Mouse (Mus musculus) neural tube, embryonic 13.5 days (tissue): Measurements from ENCODE around the gene Olfr169. TPM values are rescaled to one million over a fixed set of nuclear protein-coding genes. Genes with fewer than 3 reads are reported as not detected.
"Not testable (repeated sequence)": the region's sequence is repeated elsewhere in the genome, so short reads cannot be mapped to it uniquely, and the experiment has no call there.

Experiments used
- ATAC-seq: fragments of 200-750 bp; cut with Nextera tagmentation; 2 replicates; pipeline ENCODE4 v1.8.0; 2017; ENCODE audit warnings: low read depth, mild to moderate bottlenecking, moderate TSS enrichment, moderate library complexity
- H3K27ac ChIP-seq: fragments of 300-500 bp; sonication (generic); replicated peaks from 2 replicates; pipeline ENCODE4 v1.5.1; 2015; ENCODE audit warnings: moderate library complexity, mild to moderate bottlenecking, inconsistent platforms
- H3K27me3 ChIP-seq: fragments of 300-500 bp; sonication (generic); 2 replicates; pipeline ENCODE4 v1.6.1; 2015; ENCODE audit warnings: mild to moderate bottlenecking, inconsistent platforms
- H3K36me3 ChIP-seq: fragments of 300-500 bp; sonication (generic); 2 replicates; pipeline ENCODE4 v1.6.1; 2015; ENCODE audit warnings: mild to moderate bottlenecking, inconsistent platforms
- H3K4me1 ChIP-seq: fragments of 300-500 bp; sonication (generic); replicated peaks from 2 replicates; pipeline ENCODE4 v1.6.1; 2015; ENCODE audit warnings: inconsistent platforms
- H3K4me2 ChIP-seq: fragments of 300-500 bp; sonication (generic); 2 replicates; pipeline ENCODE4 v1.6.1; 2015; ENCODE audit warnings: inconsistent platforms, mild to moderate bottlenecking, moderate library complexity
- H3K4me3 ChIP-seq: fragments of 300-500 bp; sonication (generic); 2 replicates; pipeline ENCODE4 v1.5.1; 2015; ENCODE audit warnings: mild to moderate bottlenecking, inconsistent platforms
- H3K9ac ChIP-seq: fragments of 300-500 bp; sonication (generic); 2 replicates; pipeline ENCODE4 v1.6.1; 2015; ENCODE audit warnings: moderate library complexity, mild to moderate bottlenecking, inconsistent platforms
- H3K9me3 ChIP-seq: fragments of 300-500 bp; sonication (generic); 2 replicates; pipeline ENCODE4 v1.6.1; 2016; ENCODE audit warnings: inconsistent platforms
- WGBS: fragments of 180-500 bp; shearing (Covaris S2); methylation state at CpG from one replicate; pipeline ENCODE4 v1.1.7; 2015; 5-methylcytosine and 5-hydroxymethylcytosine counted together
- polyA plus RNA-seq: library from polyadenylated mRNA; unstranded; fragments of >200 nt; fragmentation: Nextera tagmentation; extraction: Ambion mirVana; gene quantifications from 2 replicates; pipeline ENCODE4 v1.2.1, GENCODE M21; 2015

Olfr169 gene
- polyA plus RNA-seq: not detected in 2 replicates

DNA sequence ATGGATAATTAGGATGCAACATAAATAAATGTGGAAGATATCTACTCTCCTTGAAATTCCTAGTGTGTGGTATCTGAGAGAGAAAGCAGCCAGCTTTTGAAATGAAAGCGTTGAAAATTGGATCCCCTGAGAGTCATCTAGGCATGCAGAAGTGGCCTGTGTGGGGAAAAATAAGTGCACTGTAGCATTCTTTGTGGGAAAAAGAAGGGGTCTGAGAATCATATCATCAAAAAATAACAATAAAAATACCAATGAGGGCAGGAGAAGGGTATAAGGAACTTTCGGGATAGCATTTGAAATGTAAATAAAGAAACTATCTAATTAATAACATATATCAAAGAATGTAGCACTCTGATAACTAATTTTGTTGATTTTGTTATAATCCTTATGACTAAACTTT lies at the start of gene Olfr169:
TSS of gene Olfr169 (minus strand) at position 101 of the 400 bp plus-strand sequence.
- H3K4me1 ChIP-seq, H3K4me3 ChIP-seq, H3K9me3 ChIP-seq, ATAC-seq, H3K9ac ChIP-seq, H3K27ac ChIP-seq, H3K4me2 ChIP-seq, H3K27me3 ChIP-seq, H3K36me3 ChIP-seq: not testable (repeated sequence)
- 84% methylated on average over 2 of the region's 2 CpGs for WGBS

DNA sequence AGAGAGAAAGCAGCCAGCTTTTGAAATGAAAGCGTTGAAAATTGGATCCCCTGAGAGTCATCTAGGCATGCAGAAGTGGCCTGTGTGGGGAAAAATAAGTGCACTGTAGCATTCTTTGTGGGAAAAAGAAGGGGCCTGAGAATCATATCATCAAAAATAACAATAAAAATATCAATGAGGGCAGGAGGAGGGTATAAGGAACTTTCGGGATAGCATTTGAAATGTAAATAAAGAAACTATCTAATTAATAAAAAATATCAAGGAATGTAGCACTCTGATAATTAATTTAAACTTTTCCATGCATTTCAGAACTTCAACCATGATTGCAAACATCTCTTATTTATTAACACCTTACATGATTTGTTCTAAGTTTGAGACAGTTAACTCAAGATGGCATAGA lies 40.2 kb upstream of the Olfr169 start, which contains the start of gene Olfr170:
TSS of gene Olfr170 (minus strand) at position 101 of the 400 bp plus-strand sequence.
- 87% methylated on average over 2 of the region's 2 CpGs for WGBS
- H3K27me3 ChIP-seq, H3K4me1 ChIP-seq, H3K4me3 ChIP-seq, H3K9ac ChIP-seq, ATAC-seq, H3K27ac ChIP-seq, H3K36me3 ChIP-seq, H3K4me2 ChIP-seq, H3K9me3 ChIP-seq: not testable (repeated sequence)

DNA sequence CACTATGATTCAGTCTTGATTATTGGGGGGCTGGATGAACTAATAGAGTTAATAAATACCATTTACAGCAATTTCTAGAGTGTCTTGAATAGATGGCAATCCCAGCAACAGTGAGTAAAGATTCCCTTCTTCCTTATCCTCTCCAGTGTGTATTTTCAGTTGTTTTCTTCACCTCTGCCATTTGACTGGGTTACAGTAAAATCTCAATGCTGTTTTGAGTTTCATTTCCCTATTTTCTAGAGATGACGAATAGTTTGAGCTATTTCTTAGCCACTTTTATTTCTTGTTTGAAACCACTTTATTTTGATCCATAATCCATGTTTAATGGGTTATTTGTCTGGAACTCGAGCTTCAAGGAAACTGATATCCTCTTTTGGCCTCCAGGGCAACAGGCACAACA lies 31.6 kb upstream of the Olfr169 start:
- no peak overlapping the region for H3K27ac ChIP-seq
- no peaks in the 10 kb centered on the region for H3K27me3 ChIP-seq
- no peaks in the 10 kb centered on the region for H3K9me3 ChIP-seq
- no peak overlapping the region for H3K4me3 ChIP-seq
- no peak for ATAC-seq
- no peak overlapping the region for H3K4me2 ChIP-seq
- H3K4me1 ChIP-seq: no peaks in the 10 kb centered on the region
- no peaks in the 10 kb centered on the region for H3K36me3 ChIP-seq
- no peak overlapping the region for H3K9ac ChIP-seq
- WGBS: 62% methylated on average over 2 of the region's 2 CpGs

DNA sequence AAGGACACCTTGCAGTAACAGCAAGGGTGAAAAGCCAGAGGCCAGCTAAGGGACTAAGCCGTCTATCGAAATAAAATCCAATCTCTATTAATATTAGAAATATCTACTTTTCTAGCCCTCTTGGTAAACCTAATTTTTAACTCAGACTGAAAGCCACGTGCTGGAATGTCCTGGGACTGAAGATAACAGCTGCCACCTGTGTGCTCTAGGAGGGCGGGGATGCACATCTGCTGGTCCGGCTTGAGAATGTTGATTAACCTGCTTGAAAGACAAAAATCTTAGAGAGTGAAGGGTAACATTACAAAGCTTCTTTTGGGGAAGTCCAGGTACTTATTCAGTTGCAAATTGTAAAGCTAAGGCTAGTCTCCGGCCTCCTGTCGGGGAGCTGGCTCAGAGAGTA lies 18.2 kb downstream of the Olfr169 start:
- not testable (repeated sequence) for H3K4me2 ChIP-seq, H3K27me3 ChIP-seq, H3K9me3 ChIP-seq, H3K27ac ChIP-seq, ATAC-seq, H3K4me3 ChIP-seq, H3K9ac ChIP-seq, H3K36me3 ChIP-seq, H3K4me1 ChIP-seq
- WGBS: 91% methylated on average over 7 of the region's 7 CpGs

DNA sequence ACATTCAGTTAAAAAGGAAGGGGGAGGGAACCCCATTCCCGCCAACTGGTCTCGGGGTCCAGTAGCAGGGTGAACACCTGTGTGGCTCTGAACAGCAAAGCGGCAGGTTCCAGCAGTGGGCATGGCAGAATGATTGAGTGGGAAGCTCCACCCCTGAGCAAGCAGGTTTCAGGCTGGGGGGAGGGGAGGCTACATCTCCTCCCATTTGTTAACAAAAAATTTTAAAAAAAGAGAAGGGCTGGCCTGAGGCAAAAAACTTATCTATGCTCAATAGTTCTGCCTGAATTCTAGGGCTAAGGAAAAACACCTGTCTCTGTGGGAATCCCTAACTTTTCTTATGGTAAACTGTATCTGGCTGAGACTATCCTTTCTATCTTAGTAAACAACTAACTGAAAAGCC lies 19.4 kb downstream of the Olfr169 start:
- 96% methylated on average over 3 of the region's 3 CpGs for WGBS
- H3K4me3 ChIP-seq: not testable (repeated sequence)

DNA sequence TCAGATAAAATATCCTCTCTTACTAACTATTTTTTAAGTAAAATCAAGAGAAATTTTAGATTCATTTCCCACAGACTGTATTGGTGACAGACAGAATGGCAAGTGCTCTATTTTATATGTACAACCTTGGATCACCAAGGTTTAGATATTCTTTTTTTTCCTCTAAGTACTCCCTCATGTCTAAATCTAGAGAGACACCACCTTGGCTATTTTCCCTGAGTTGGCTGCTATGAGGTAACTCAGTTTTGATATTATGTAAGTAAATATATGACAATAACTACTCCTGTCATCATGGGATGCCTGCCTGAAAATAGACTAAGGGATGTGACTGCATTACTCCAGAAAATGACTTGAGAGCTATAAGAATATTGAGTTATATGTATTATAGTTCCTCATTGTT lies 36.2 kb downstream of the Olfr169 start, which contains the start of gene Olfr168:
TSS of gene Olfr168 (minus strand) at position 101 of the 400 bp plus-strand sequence.
- Histone ChIP-seq H3K9ac (no peak within 1 kb of the TSS), H3K27ac (no peak within 1 kb of the TSS), H3K4me1 (no peaks in the 10 kb centered on the region), H3K4me3 (no peak within 1 kb of the TSS), H3K4me2 (no peak within 1 kb of the TSS), H3K9me3 (no peaks in the 10 kb centered on the region), H3K36me3 (no peaks in the 10 kb centered on the region), H3K27me3 (no peaks in the 10 kb centered on the region)
- no peak for ATAC-seq

More for the DNA sequence above, 19.4 kb downstream of the Olfr169 start:
- H3K27ac ChIP-seq, H3K36me3 ChIP-seq, H3K9ac ChIP-seq, H3K27me3 ChIP-seq, H3K4me1 ChIP-seq, ATAC-seq, H3K4me2 ChIP-seq, H3K9me3 ChIP-seq: not testable (repeated sequence)

DNA sequence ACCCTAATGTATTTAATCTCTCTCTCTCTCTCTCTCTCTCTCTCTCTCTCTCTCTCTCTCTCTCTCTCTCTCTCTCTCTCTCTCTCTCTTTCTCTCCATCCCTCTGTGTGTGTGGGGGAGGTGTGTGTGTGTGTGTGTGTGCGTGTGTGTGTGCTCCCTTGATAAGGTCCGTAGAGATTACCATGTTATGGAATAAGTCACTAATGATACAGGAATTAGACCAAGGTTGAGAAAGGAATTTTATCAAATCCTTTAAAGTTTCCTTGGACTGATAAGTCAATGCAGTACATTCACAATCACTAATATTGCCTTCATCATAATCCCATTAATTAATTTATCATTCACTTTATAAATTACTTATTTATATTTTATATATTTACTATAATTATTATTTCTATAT lies 49.4 kb downstream of the Olfr169 start, which contains the start of gene Olfr167:
TSS of gene Olfr167 (minus strand) at position 101 of the 400 bp plus-strand sequence.
- Histone ChIP-seq H3K4me3 (no peak within 1 kb of the TSS), H3K9me3 (no peaks in the 10 kb centered on the region), H3K4me2 (no peak within 1 kb of the TSS), H3K4me1 (no peaks in the 10 kb centered on the region), H3K27me3 (no peaks in the 10 kb centered on the region), H3K9ac (no peak within 1 kb of the TSS), H3K27ac (no peak within 1 kb of the TSS), H3K36me3 (no peaks in the 10 kb centered on the region)
- 92% methylated on average over 2 of the region's 2 CpGs for WGBS
- ATAC-seq: no peak

Other genes starting within 250 kb of the Olfr169 start
- gene Olfr165, start 148.7 kb downstream of the Olfr169 start, polyA plus RNA-seq: not detected in 2 replicates
- gene Olfr166, start 88.1 kb downstream of the Olfr169 start, polyA plus RNA-seq: not detected in 2 replicates
- gene Olfr167, start 49.5 kb downstream of the Olfr169 start, polyA plus RNA-seq: not detected in 2 replicates
- not detected in 2 replicates for gene Olfr168, start 36.3 kb downstream of the Olfr169 start, polyA plus RNA-seq
- gene Olfr170, start 40.1 kb upstream of the Olfr169 start, polyA plus RNA-seq: not detected in 2 replicates
- gene Olfr171, start 58.1 kb upstream of the Olfr169 start, polyA plus RNA-seq: not detected in 2 replicates
- 0.08 and 0.12 TPM in 2 replicates for gene Lamp3, start 134.6 kb upstream of the Olfr169 start, polyA plus RNA-seq
- gene B3gnt5, start 188.4 kb upstream of the Olfr169 start, polyA plus RNA-seq: 40.1 and 43.1 TPM in 2 replicates